Mouse (Mus musculus) CH12.LX (cell line): ENCODE data around the gene Tbc1d25. TPM values are rescaled to one million over a fixed set of nuclear protein-coding genes. Genes with fewer than 3 reads are reported as not detected.
A peak's percentile ranks its signal among the peaks of the same experiment; 100 is the strongest.

Experiments
- DNase-seq: peaks from one replicate; pipeline ENCODE4 v3.0.0-alpha.2; 2013; ENCODE audit errors: extremely low read depth
- H3K27ac ChIP-seq: 2 replicates; pipeline ENCODE4 v1.5.1; 2012; ENCODE audit warnings: low read depth, mild to moderate bottlenecking, control low read depth, moderate library complexity; ENCODE audit not compliant: insufficient read depth
- H3K27me3 ChIP-seq: replicated peaks from 2 replicates; pipeline ENCODE3; 2012; ENCODE audit warnings: inconsistent platforms
- H3K36me3 ChIP-seq, 2 experiments: replicated peaks in 1 of 2; 2 replicates each; pipeline versions ENCODE3 to v1.6.1; 2012; ENCODE audit warnings: inconsistent platforms in 1 of 2, low read length in 1 of 2, mild to moderate bottlenecking in 1 of 2, mixed read lengths in 1 of 2, moderate library complexity in 1 of 2; ENCODE audit not compliant: control insufficient read depth in 1 of 2, insufficient read depth in 1 of 2
- H3K4me1 ChIP-seq, 2 experiments: 2 replicates each; pipeline ENCODE4 v1.6.1; 2012; ENCODE audit warnings: inconsistent platforms in 1 of 2, moderate library complexity in 1 of 2; ENCODE audit not compliant: insufficient read depth in 2 of 2, control insufficient read depth in 1 of 2
- H3K4me2 ChIP-seq: 2 replicates; pipeline ENCODE4 v1.6.1; 2012; ENCODE audit warnings: low read depth, mild to moderate bottlenecking, control low read depth; ENCODE audit not compliant: poor library complexity, insufficient read depth, severe bottlenecking
- H3K4me3 ChIP-seq, 3 experiments: fragments of 150-350 bp in 1 of 3; sonication (generic) in 1 of 3; replicated peaks in 1 of 3; 2 replicates each; pipeline versions ENCODE3 to v1.5.1; 2011 to 2012; ENCODE audit warnings: low read depth in 2 of 3, low read length in 2 of 3, mild to moderate bottlenecking in 2 of 3, moderate library complexity in 2 of 3, control low read depth in 1 of 3, improper control_type of control experiment in 1 of 3, inconsistent platforms in 1 of 3, mixed read lengths in 1 of 3; ENCODE audit not compliant: poor library complexity in 1 of 3
- H3K79me2 ChIP-seq: replicated peaks from 2 replicates; pipeline ENCODE4 v1.6.1; 2012; ENCODE audit warnings: mild to moderate bottlenecking, moderate library complexity; ENCODE audit not compliant: control insufficient read depth, poor library complexity, insufficient read depth, severe bottlenecking; ENCODE audit errors: extremely low read depth
- H3K9ac ChIP-seq: 2 replicates; pipeline ENCODE4 v1.6.1; 2012; ENCODE audit warnings: low read depth, mild to moderate bottlenecking, control low read depth, moderate library complexity; ENCODE audit not compliant: insufficient read depth
- H3K9me3 ChIP-seq: replicated peaks from 2 replicates; pipeline ENCODE3; 2012; ENCODE audit warnings: low read length, inconsistent platforms, mixed read lengths
- BHLHE40 ChIP-seq: IDR thresholded peaks from 2 replicates; pipeline ENCODE4 v1.6.1; 2011; ENCODE audit warnings: mild to moderate bottlenecking, low read depth, low read length, improper control_type of control experiment
- CHD2 ChIP-seq: IDR thresholded peaks from 2 replicates; pipeline ENCODE4 v1.6.1; 2011; ENCODE audit warnings: low read length, improper control_type of control experiment
- CTCF ChIP-seq, 2 experiments: IDR thresholded peaks in 1 of 2; conservative IDR thresholded peaks in 1 of 2; 2 replicates each; pipeline ENCODE4 v1.5.1; 2011 to 2012; ENCODE audit warnings: low read depth in 2 of 2, low read length in 2 of 2, improper control_type of control experiment in 1 of 2, inconsistent platforms in 1 of 2, mild to moderate bottlenecking in 1 of 2, moderate library complexity in 1 of 2
- ETS1 ChIP-seq: conservative IDR thresholded peaks from 2 replicates; pipeline ENCODE4 v1.6.1; 2012; ENCODE audit warnings: low read depth, mild to moderate bottlenecking, inconsistent platforms, low read length, improper control_type of control experiment, moderate library complexity
- GABPA ChIP-seq: IDR thresholded peaks from 2 replicates; pipeline ENCODE4 v1.6.1; 2012; ENCODE audit warnings: low read depth, low read length, improper control_type of control experiment, inconsistent platforms; ENCODE audit not compliant: insufficient replicate concordance
- HCFC1 ChIP-seq: IDR thresholded peaks from 2 replicates; pipeline ENCODE4 v1.6.1; 2012; ENCODE audit warnings: low read depth, mild to moderate bottlenecking, inconsistent platforms, low read length, improper control_type of control experiment
- KAT2A ChIP-seq: IDR thresholded peaks from 2 replicates; pipeline ENCODE4 v1.6.1; 2012; ENCODE audit warnings: low read length, improper control_type of control experiment, inconsistent platforms; ENCODE audit not compliant: insufficient replicate concordance
- MAFK ChIP-seq: IDR thresholded peaks from 2 replicates; pipeline ENCODE4 v1.6.1; 2011; ENCODE audit warnings: low read length, improper control_type of control experiment; ENCODE audit not compliant: insufficient replicate concordance
- MAX ChIP-seq: IDR thresholded peaks from 2 replicates; pipeline ENCODE4 v1.6.1; 2011; ENCODE audit warnings: low read length, improper control_type of control experiment
- POLR2A ChIP-seq: IDR thresholded peaks from 2 replicates; pipeline ENCODE4 v1.6.1; 2011; ENCODE audit warnings: low read depth, mild to moderate bottlenecking, improper control_type of control experiment, low read length
- POLR2AphosphoS2 ChIP-seq: IDR thresholded peaks from 2 replicates; pipeline ENCODE4 v1.6.1; 2011; ENCODE audit warnings: low read depth, low read length, improper control_type of control experiment
- RCOR1 ChIP-seq: conservative IDR thresholded peaks from 2 replicates; pipeline ENCODE4 v1.6.1; 2012; ENCODE audit warnings: low read depth, mild to moderate bottlenecking, inconsistent platforms, low read length, improper control_type of control experiment
- SIN3A ChIP-seq: IDR thresholded peaks from 2 replicates; pipeline ENCODE4 v1.6.1; 2012; ENCODE audit warnings: low read length, improper control_type of control experiment, inconsistent platforms
- TCF12 ChIP-seq: IDR thresholded peaks from 2 replicates; pipeline ENCODE4 v1.6.1; 2014; ENCODE audit warnings: low read depth, mild to moderate bottlenecking, inconsistent platforms, low read length, improper control_type of control experiment
- USF1 ChIP-seq: IDR thresholded peaks from 2 replicates; pipeline ENCODE4 v1.6.1; 2014; ENCODE audit warnings: low read depth, mild to moderate bottlenecking, inconsistent platforms, low read length, improper control_type of control experiment
- ZKSCAN1 ChIP-seq: IDR thresholded peaks from 2 replicates; pipeline ENCODE4 v1.6.1; 2012; ENCODE audit warnings: low read depth, inconsistent platforms, low read length, improper control_type of control experiment, borderline replicate concordance
- ZMIZ1 ChIP-seq: IDR thresholded peaks from 2 replicates; pipeline ENCODE4 v1.6.1; 2012; ENCODE audit warnings: low read depth, mild to moderate bottlenecking, inconsistent platforms, low read length, improper control_type of control experiment
- ZNF384 ChIP-seq: IDR thresholded peaks from 2 replicates; pipeline ENCODE4 v1.6.1; 2012; ENCODE audit warnings: low read depth, low read length, improper control_type of control experiment, inconsistent platforms
- dilution Hi-C: fragments of 300-500 bp; cut with MboI; formaldehyde crosslinking; loops from 2 replicates; pipeline ENCODE4 v1.14.3; 2020; ENCODE audit warnings: low sequenced_read_pairs; ENCODE audit not compliant: extremely low pct_unique_long_range_greater_than_20kb, extremely low pct_ligation_motif_present
- in situ Hi-C: fragments of 300-500 bp; cut with MboI; formaldehyde crosslinking; loops from 3 replicates; pipeline ENCODE4 v1.14.3; 2019; ENCODE audit warnings: low sequenced_read_pairs, low pct_ligation_motif_present, low pct_unique_long_range_greater_than_20kb, mixed read lengths
- polyA plus RNA-seq: library from polyadenylated mRNA; unstranded; fragments of >175 nt; gene quantifications from 2 replicates; pipeline ENCODE4 v1.2.1, GENCODE M21; 2012; ENCODE audit warnings: low read depth; ENCODE audit not compliant: insufficient read length
- total RNA-seq, 2 experiments: library from RNA; depleted of rRNA; stranded (reverse); fragments of 300-350 nt in 1 of 2; fragments of >200 nt in 1 of 2; gene quantifications; 2 replicates each; pipeline ENCODE4 v1.2.3; 2012 to 2014

Gene Tbc1d25
- total and polyA plus RNA-seq, 3 experiments, result 2.4 to 10.2 (median 6.0) TPM

GRCm38 (mm10) chrX:8140446-8140845 is 35.5 kb downstream of the Tbc1d25 start:
- peaks cover 2 to 15% of the 10 kb centered on the region in 2 experiments; a peak in 3 of 4 replicates for H3K4me1 ChIP-seq
- no peak overlapping the region for H3K9ac ChIP-seq
- peaks cover 37 to 65% of the 10 kb centered on the region in 2 experiments for H3K36me3 ChIP-seq
- no peak overlapping the region for H3K27ac ChIP-seq
- TF ChIP-seq RCOR1 (no peak), SIN3A (no peak), BHLHE40 (no peak), KAT2A (no peak), HCFC1 (no peak), POLR2AphosphoS2 (no peak), CTCF (conservative IDR thresholded peaks at IDR 0.05 in 1 of 2, IDR thresholded peaks at IDR 0.05 in 1 of 2; ENCODE audit: low read depth in 2 of 2, low read length in 2 of 2) (no peak), USF1 (no peak), TCF12 (no peak), ETS1 (no peak), POLR2A (no peak; the same call in 1 of the 2 replicates), ZNF384 (no peak), MAX (no peak), GABPA (no peak), ZKSCAN1 (no peak), ZMIZ1 (no peak)
- no peak overlapping the region for H3K4me3 ChIP-seq
- H3K79me2 ChIP-seq, result peaks cover 20% of the 10 kb centered on the region
- no peaks in the 10 kb centered on the region for H3K27me3 ChIP-seq
- no peak for DNase-seq
- no peak overlapping the region for H3K4me2 ChIP-seq
- H3K9me3 ChIP-seq, result no peaks in the 10 kb centered on the region
- in situ Hi-C loops, result no loop called here
- dilution Hi-C loops, result no loop called here

- Histone ChIP-seq H3K4me2 (no peak overlapping the region), H3K4me3 (no peak overlapping the region), H3K79me2 (peaks cover 15% of the 10 kb centered on the region), H3K9ac (no peak overlapping the region), H3K9me3 (no peaks in the 10 kb centered on the region), H3K27me3 (no peaks in the 10 kb centered on the region)
- in situ Hi-C loops (no loop called here), dilution Hi-C loops (no loop called here)
- DNase-seq, result no peak
- TF ChIP-seq POLR2AphosphoS2, result peak; percentile 21; the same call in 1 of the 2 replicates
- no peak for TF ChIP-seq CHD2
- no peak for TF ChIP-seq MAX
- no peak for TF ChIP-seq MAFK
- TF ChIP-seq CTCF (conservative IDR thresholded peaks at IDR 0.05 in 1 of 2, IDR thresholded peaks at IDR 0.05 in 1 of 2; ENCODE audit: low read depth in 2 of 2, low read length in 2 of 2), result peak in 1 of 2 experiments; percentile 41; a peak in 2 of 4 replicates
- TF ChIP-seq, all 38 proteins: peak for 2
- Histone ChIP-seq H3K36me3 (peaks cover 34 to 62% of the 10 kb centered on the region in 2 experiments), H3K4me1 (peaks cover 2 to 15% of the 10 kb centered on the region in 2 experiments; a peak in 3 of 4 replicates), H3K27ac (no peak overlapping the region)
Observed at GRCm38 (mm10) chrX:8139480-8139879, 36.5 kb downstream of the Tbc1d25 start.
